Mouse (Mus musculus) B cell, adult 67 days (primary cell): ENCODE measurements around the gene Gm3055. TPM values are rescaled to one million over a fixed set of nuclear protein-coding genes. Genes with fewer than 3 reads are reported as not detected.

Experiments
- total RNA-seq, 2 experiments: library from RNA; stranded (reverse); gene quantifications; 4 replicates each; pipeline ENCODE4 v1.2.4; 2023

Gene Gm3055
- total RNA-seq, result 1 to 10 TPM; 8.8 to 9.2 TPM

GRCm38 (mm10) chr10:81770506-81771403 is at the start of gene Gm3055:
Gm3055 (minus strand) TSS chr10:81771161.

GRCm38 (mm10) chr10:81811899-81812298 is 40.9 kb upstream of the Gm3055 start, which contains the start of gene Gm4767:
Gm4767 (plus strand) TSS chr10:81812186.

GRCm38 (mm10) chr10:81704531-81705301 is 66.2 kb downstream of the Gm3055 start, which contains the start of gene Zfp433:
Zfp433 (plus strand) TSS chr10:81704825.

Other genes starting within 250 kb of the Gm3055 start
- 1 to 10 TPM; 6.3 to 9.1 TPM for gene Gna15, start 246.9 kb downstream of the Gm3055 start, total RNA-seq
- gene Gna11, start 226.0 kb downstream of the Gm3055 start, total RNA-seq, result 10 to 100 TPM; 24.4 to 31.5 TPM
- 100 to 1,000 TPM; 336 to 341 TPM for gene Aes, start 211.7 kb downstream of the Gm3055 start, total RNA-seq
- 1 to 10 TPM; 3.7 to 4.7 TPM for gene Tle2, start 196.6 kb downstream of the Gm3055 start, total RNA-seq
- gene Tle6, start 170.1 kb downstream of the Gm3055 start, total RNA-seq, result under 1 TPM; 0.52 to 0.68 TPM
- gene BC025920, start 164.9 kb downstream of the Gm3055 start, total RNA-seq, result 1 to 10 TPM; 3.2 to 4.3 TPM
- 10 to 100 TPM; 23.5 to 28.2 TPM for gene Sirt6, start 143.4 kb downstream of the Gm3055 start, total RNA-seq
- gene Ankrd24, start 142.6 kb downstream of the Gm3055 start, total RNA-seq, result 1 to 10 TPM; 2.7 to 3.8 TPM
- 1 to 10 TPM; 4.0 to 4.5 TPM for gene Gm10778, start 122.1 kb downstream of the Gm3055 start, total RNA-seq
- 10 to 100 TPM in 1 of 2 experiments, 1 to 10 TPM in 1; 8.6 to 17.8 TPM for gene Zfp433, start 66.3 kb downstream of the Gm3055 start, total RNA-seq
- gene Gm4767, start 41.0 kb upstream of the Gm3055 start, total RNA-seq, result 1 to 10 TPM; 2.2 to 2.4 TPM
- gene Gm32687, start 92.8 kb upstream of the Gm3055 start, total RNA-seq, result 1 to 10 TPM; 5.7 to 5.8 TPM
- gene Zfp781, start 159.3 kb upstream of the Gm3055 start, total RNA-seq, result 1 to 10 TPM; 3.5 to 3.9 TPM